Mouse (Mus musculus) heart, adult 2 months (tissue): ENCODE data around the gene Sprr2i. TPM values are rescaled to one million over a fixed set of nuclear protein-coding genes. Genes with fewer than 3 reads are reported as not detected.
A peak's percentile ranks its signal among the peaks of the same experiment; 100 is the strongest.

Source experiments
- DNase-seq, 2 experiments: peaks; one replicate each; pipeline ENCODE4 v3.0.0; 2021
- H3K27ac ChIP-seq: fragments of 200-600 bp; 2 replicates; pipeline ENCODE4 v1.8.1; 2022
- H3K27me3 ChIP-seq: fragments of 200-500 bp; 2 replicates; pipeline ENCODE4 v1.6.1; 2012; ENCODE audit warnings: mild to moderate bottlenecking, low read length, inconsistent platforms, mixed read lengths; ENCODE audit not compliant: control insufficient read depth, insufficient read depth
- H3K36me3 ChIP-seq: fragments of 200-500 bp; 2 replicates; pipeline ENCODE4 v1.6.1; 2012; ENCODE audit warnings: low read length, inconsistent platforms; ENCODE audit not compliant: control insufficient read depth, insufficient read depth
- H3K4me1 ChIP-seq: fragments of 200-500 bp; 2 replicates; pipeline ENCODE4 v1.6.1; 2011; ENCODE audit warnings: low read length; ENCODE audit not compliant: control insufficient read depth, insufficient read depth
- H3K4me3 ChIP-seq: fragments of 200-600 bp; 2 replicates; pipeline ENCODE4 v1.8.1; 2022
- H3K79me2 ChIP-seq: fragments of 200-500 bp; replicated peaks from 2 replicates; pipeline ENCODE4 v1.6.1; 2012; ENCODE audit warnings: mild to moderate bottlenecking, inconsistent platforms, low read length, moderate library complexity, mixed read lengths; ENCODE audit not compliant: control insufficient read depth, insufficient read depth
- H3K9ac ChIP-seq: fragments of 200-500 bp; 2 replicates; pipeline ENCODE4 v1.6.1; 2012; ENCODE audit warnings: low read depth, mild to moderate bottlenecking, control low read depth, inconsistent platforms, low read length, mixed read lengths
- CTCF ChIP-seq: fragments of 200-600 bp; IDR thresholded peaks from 2 replicates; pipeline ENCODE4 v1.8.1; 2022; ENCODE audit warnings: antibody characterized with exemption, mild to moderate bottlenecking, moderate library complexity
- EP300 ChIP-seq: fragments of 200-500 bp; IDR thresholded peaks from 2 replicates; pipeline ENCODE4 v1.6.1; 2011; ENCODE audit warnings: low read depth, low read length, control low read depth; ENCODE audit not compliant: insufficient read depth
- POLR2A ChIP-seq: fragments of 200-500 bp; IDR thresholded peaks from 2 replicates; pipeline ENCODE4 v1.6.1; 2011; ENCODE audit warnings: mild to moderate bottlenecking, low read depth, low read length, control low read depth; ENCODE audit not compliant: insufficient read depth
- WGBS: fragments of 180-500 bp; shearing (Covaris S2); methylation state at CpG from one replicate; pipeline ENCODE4 v1.1.7; 2018; 5-methylcytosine and 5-hydroxymethylcytosine counted together
- intact Hi-C: fragments of 180-260 bp; cut with DNase I; formaldehyde crosslinking; loops from one replicate; pipeline ENCODE4 v1.15.1; 2025
- long read RNA-seq: library from polyadenylated mRNA; stranded (forward); transcript quantifications from one replicate; pipeline ENCODE4 v2.0.0, GENCODE M21; 2021
- polyA plus RNA-seq: library from polyadenylated mRNA; depleted of rRNA; stranded (reverse); fragments of >200 nt; gene quantifications from 2 replicates; pipeline ENCODE4 v1.2.3, GENCODE M21; 2012; rRNA removed
- total RNA-seq, 2 experiments: library from RNA; stranded (reverse); gene quantifications; 2 replicates each; pipeline ENCODE4 v1.2.3; 2021

Sprr2i gene
- total RNA-seq = not detected
- polyA plus RNA-seq = not detected in 2 replicates
- long read RNA-seq = 0 reads

DNA sequence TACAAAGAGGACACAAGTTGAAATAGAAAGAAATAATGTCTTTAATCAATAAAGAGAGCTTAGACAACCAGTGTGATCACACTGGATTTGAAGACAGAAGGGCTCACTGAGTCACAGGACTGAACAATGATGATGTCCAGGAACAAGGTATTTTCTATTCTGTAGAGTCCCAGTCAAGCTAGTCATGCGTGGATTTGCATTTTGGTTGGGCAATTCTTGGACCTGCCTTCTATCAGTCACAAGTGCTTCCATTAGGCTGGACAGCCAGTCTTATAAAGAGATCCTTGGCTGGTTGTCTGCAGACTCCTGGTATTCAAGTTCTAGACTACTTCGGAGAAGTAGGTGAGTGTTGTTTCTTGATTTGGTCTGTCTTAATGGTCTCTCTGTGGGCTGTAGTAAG, at the start of gene Sprr2i:
Gene Sprr2i (plus strand): TSS at position 301 of the 400 bp plus-strand sequence.
- H3K4me1 ChIP-seq = no peaks in the 10 kb centered on the region
- no peak within 1 kb of the TSS for H3K27ac ChIP-seq
- whole genome bisulfite sequencing = 84% methylated on average over 2 of the region's 2 CpGs
- H3K36me3 ChIP-seq = no peaks in the 10 kb centered on the region
- intact Hi-C loops = no loop called here
- DNase-seq = no peak
- H3K9ac ChIP-seq = no peak within 1 kb of the TSS
- no peaks in the 10 kb centered on the region for H3K27me3 ChIP-seq
- TF ChIP-seq EP300 (no peak), POLR2A (no peak), CTCF (no peak)
- H3K79me2 ChIP-seq = no peaks in the 10 kb centered on the region
- no peak within 1 kb of the TSS for H3K4me3 ChIP-seq

GRCm38 (mm10) chr3:92361619-92362018, 46.2 kb upstream of the Sprr2i start:
- intact Hi-C loops = no loop called here
- H3K9ac ChIP-seq = no peak overlapping the region
- no peak for TF ChIP-seq CTCF
- TF ChIP-seq EP300 = no peak

GRCm38 (mm10) chr3:92364887-92365286, 42.9 kb upstream of the Sprr2i start, which contains the start of gene Sprr2f:
TSS of gene Sprr2f (plus strand) at chr3:92365187.
- Histone ChIP-seq H3K4me1 (no peaks in the 10 kb centered on the region), H3K36me3 (no peaks in the 10 kb centered on the region), H3K27ac (no peak within 1 kb of the TSS), H3K9ac (no peak within 1 kb of the TSS), H3K79me2 (no peaks in the 10 kb centered on the region), H3K4me3 (no peak within 1 kb of the TSS), H3K27me3 (no peaks in the 10 kb centered on the region)
- no peak for TF ChIP-seq EP300
- TF ChIP-seq CTCF = no peak
- TF ChIP-seq POLR2A = no peak
- DNase-seq = no peak
- intact Hi-C loops = no loop called here
- WGBS = 49% methylated on average over 3 of the region's 3 CpGs

More at GRCm38 (mm10) chr3:92361619-92362018, 46.2 kb upstream of the Sprr2i start:
- Histone ChIP-seq H3K79me2 (no peaks in the 10 kb centered on the region), H3K36me3 (no peaks in the 10 kb centered on the region), H3K27ac (no peak overlapping the region), H3K4me3 (no peak overlapping the region), H3K4me1 (no peaks in the 10 kb centered on the region), H3K27me3 (no peaks in the 10 kb centered on the region)
- DNase-seq = no peak

DNA sequence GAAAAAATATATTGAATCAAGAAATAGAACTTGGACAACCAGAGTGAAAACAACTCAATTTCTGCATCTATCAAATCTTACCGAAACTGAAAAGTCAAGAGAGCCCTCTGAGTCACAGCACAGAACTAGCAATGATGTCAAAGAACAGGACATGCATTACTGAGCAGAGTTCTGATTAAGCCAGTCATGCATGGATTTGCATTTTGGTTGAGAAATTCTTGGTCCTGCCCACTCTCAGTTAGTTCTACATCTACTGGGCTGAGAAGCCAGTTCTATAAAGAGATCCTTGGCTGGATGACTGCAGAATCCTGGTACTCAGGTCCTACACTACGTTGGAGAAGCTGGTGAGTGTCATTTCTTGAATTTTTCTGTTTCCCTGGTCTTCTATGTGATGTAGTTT, 34.2 kb upstream of the Sprr2i start:
- Histone ChIP-seq H3K36me3 (no peaks in the 10 kb centered on the region), H3K79me2 (no peaks in the 10 kb centered on the region), H3K27me3 (no peaks in the 10 kb centered on the region), H3K4me3 (no peak overlapping the region), H3K9ac (no peak overlapping the region), H3K4me1 (no peaks in the 10 kb centered on the region), H3K27ac (no peak overlapping the region)
- TF ChIP-seq POLR2A (no peak), EP300 (no peak), CTCF (no peak)
- no peak for DNase-seq
- intact Hi-C loops = no loop called here
- 64% methylated on average over 2 of the region's 2 CpGs for WGBS

GRCm38 (mm10) chr3:92385385-92385784, 22.4 kb upstream of the Sprr2i start, which contains the start of gene Sprr2h:
TSS of gene Sprr2h (plus strand) at chr3:92385685.
- Histone ChIP-seq H3K27me3 (no peaks in the 10 kb centered on the region), H3K4me3 (no peak within 1 kb of the TSS), H3K36me3 (no peaks in the 10 kb centered on the region), H3K27ac (no peak within 1 kb of the TSS), H3K4me1 (no peaks in the 10 kb centered on the region), H3K79me2 (no peaks in the 10 kb centered on the region), H3K9ac (no peak within 1 kb of the TSS)
- TF ChIP-seq POLR2A (no peak), CTCF (no peak), EP300 (no peak)
- intact Hi-C loops = no loop called here
- WGBS = 65% methylated on average over 1 of the region's 1 CpGs
- DNase-seq = no peak

GRCm38 (mm10) chr3:92394301-92394700, 13.5 kb upstream of the Sprr2i start:
- no peak overlapping the region for H3K27ac ChIP-seq
- H3K27me3 ChIP-seq = no peaks in the 10 kb centered on the region
- intact Hi-C loops = loop anchor here (2.0 kb wide), 1 partner anchor 114 kb away; no protein-coding TSS in a partner anchor
- no peaks in the 10 kb centered on the region for H3K4me1 ChIP-seq
- H3K36me3 ChIP-seq = no peaks in the 10 kb centered on the region
- H3K4me3 ChIP-seq = no peak overlapping the region
- no peak for DNase-seq
- H3K79me2 ChIP-seq = no peaks in the 10 kb centered on the region
- WGBS = 14% methylated on average over 1 of the region's 1 CpGs
- H3K9ac ChIP-seq = no peak overlapping the region
- TF ChIP-seq EP300 = no peak
- peak; percentile 47 for TF ChIP-seq CTCF
